Mouse (Mus musculus) brain, embryonic 14.5 days (tissue): Measurements from ENCODE around the gene 1700016D06Rik.

Experiments
- CTCF ChIP-seq: fragments of 200-500 bp; IDR thresholded peaks from 2 replicates; pipeline ENCODE4 v1.5.1; 2012; ENCODE audit warnings: inconsistent platforms, mild to moderate bottlenecking, moderate library complexity, borderline replicate concordance; ENCODE audit not compliant: insufficient read depth, insufficient read length; ENCODE audit errors: extremely low read depth
- POLR2A ChIP-seq: fragments of 200-500 bp; IDR thresholded peaks from 2 replicates; pipeline ENCODE4 v1.6.1; 2012; ENCODE audit warnings: mild to moderate bottlenecking, inconsistent platforms, borderline replicate concordance; ENCODE audit not compliant: poor library complexity, insufficient read depth, insufficient read length, severe bottlenecking; ENCODE audit errors: extremely low read depth

GRCm38 (mm10) chr8:11691761-11692160, 9.1 kb downstream of the 1700016D06Rik start:
- TF ChIP-seq POLR2A (no peak), CTCF (no peak)
